Mouse (Mus musculus) liver, adult 2 months (tissue): ENCODE measurements around the gene Sstr3.

Experiments used
- CTCF ChIP-seq: fragments of 200-500 bp; IDR thresholded peaks from 2 replicates; pipeline ENCODE4 v1.5.1; 2011; ENCODE audit warnings: low read depth, low read length, control low read depth
- POLR2A ChIP-seq: fragments of 200-500 bp; IDR thresholded peaks from 2 replicates; pipeline ENCODE4 v1.6.1; 2011; ENCODE audit warnings: low read length, control low read depth; ENCODE audit not compliant: insufficient read depth; ENCODE audit errors: extremely low read depth

DNA sequence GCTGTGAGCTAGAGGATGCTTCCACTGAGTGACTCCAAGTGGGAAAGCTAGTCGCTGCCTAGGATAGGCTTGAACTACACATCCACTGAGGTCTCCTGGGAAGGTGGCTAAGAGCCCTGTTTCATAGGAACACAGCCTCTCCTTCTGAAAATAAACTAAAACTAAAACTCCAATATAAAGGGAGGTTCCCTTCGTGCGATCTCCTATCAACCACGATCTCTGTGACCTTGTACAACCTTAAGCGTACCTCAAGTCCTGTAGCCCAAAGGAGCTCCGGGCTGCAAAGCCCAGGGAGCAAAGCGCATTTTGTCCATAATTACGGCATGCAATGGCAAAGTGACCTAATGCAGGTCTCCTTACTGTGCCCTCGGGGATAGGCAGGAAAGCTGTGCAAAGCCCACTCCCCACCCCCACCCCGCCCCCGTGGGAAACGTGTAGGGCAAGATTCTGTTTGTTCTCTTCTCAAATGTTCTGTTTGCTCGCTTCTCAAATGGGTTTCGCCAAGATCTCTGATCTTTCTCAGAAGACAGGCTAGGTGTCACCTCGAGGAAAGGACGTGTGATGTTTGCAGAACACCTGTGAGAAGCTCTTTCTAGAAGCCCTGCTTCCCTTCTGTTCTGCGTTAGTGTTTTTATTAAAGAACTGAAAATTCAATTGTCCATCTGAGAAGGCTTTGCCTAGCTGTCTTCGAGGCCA is 41.9 kb downstream of the Sstr3 start:
- no peak for TF ChIP-seq CTCF
- no peak for TF ChIP-seq POLR2A
